Mouse (Mus musculus): ENCODE measurements around the gene Zfp512. TPM values are rescaled to one million over a fixed set of nuclear protein-coding genes. Genes with fewer than 3 reads are reported as not detected.
A peak's percentile ranks its signal among the peaks of the same experiment; 100 is the strongest.
"Not testable (repeated sequence)": the region's sequence is repeated elsewhere in the genome, so short reads cannot be mapped to it uniquely, and the experiment has no call there.

Gene Zfp512
- 7.0 and 8.8 TPM in 2 replicates for polyA plus RNA-seq (2012; rRNA removed)

DNA sequence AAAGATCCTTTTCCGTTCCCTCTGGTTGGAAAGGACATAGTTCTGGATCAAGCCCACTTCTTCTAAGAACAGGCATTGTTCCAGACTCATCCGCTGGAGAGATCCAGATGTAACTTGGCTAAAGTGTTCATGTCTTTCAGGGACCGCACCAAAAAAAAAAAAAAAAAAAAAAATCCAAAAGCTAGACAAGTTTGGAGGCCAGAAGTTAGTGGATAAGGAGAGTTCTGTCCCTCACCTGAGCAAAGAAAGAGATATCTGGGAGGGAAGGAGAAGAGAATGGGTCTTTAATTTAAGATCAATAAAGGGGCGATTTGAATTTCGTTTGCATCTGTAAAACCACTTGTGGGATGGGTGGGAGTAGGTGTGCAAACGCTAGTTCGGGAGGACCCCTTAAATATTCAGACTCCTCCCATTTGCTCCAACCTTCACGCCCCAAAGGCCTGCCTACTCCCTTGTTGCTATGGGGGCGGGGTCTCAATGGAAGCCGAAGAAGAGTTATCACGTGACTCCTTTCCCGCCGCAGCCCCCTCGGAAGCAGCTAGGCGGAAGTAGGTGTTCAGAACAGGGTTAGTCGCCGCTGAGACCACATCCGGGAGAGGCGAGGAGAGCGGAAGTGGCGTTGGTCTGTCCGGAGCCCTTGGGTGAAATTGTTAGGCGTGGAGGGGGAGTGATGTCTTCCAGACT, at the start of gene Zfp512:
Gene Zfp512, plus strand, starts transcription at position 554 of the 684 bp plus-strand sequence.
- WGBS = 6% methylated on average over 23 of the region's 23 CpGs
- DNase-seq (ENCODE audit: low read depth, low spot score) = peak; percentile 86

DNA sequence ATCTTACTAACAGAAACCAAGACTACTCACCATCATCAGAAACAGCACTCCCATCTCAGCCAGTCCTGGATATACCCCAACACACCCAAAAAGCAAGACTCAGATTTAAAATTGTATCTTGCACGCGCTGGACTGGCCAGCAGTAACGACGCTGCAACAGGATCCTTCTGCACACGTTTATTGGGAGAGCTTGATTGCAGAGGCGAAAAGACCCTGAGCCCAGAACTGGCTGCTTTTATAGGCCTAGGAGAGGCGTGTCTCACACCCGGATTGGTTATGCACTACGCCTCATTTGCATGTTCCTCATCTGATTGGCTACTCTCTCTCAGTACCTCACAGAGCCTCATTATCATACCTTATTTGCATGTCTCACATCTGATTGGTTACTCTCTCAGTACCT, 17.5 kb upstream of the Zfp512 start:
- not testable (repeated sequence) for DNase-seq (ENCODE audit: low read depth, low spot score)
- WGBS = 91% methylated on average over 9 of the region's 9 CpGs

DNA sequence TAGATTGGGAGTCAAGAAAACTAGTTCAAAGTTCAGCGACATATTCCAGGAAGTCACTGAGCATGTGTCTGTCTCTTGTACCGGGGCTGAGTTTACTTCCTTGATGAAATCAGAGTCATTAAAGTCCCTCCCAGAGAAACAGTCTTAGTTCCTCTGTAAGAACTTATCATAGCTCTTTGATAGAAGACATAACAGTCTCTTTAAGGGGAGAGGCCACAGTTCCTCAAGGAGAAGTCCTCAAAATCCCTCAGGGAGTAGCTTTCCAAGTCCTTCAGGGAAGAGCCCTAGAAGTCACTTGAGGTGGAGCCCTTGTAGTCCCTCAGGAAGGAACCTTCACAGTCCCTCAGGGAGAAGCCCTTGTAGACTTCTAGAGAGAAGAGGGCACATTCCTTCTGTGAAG, 895 bp upstream of the Zfp512 start:
- 28% methylated on average over 2 of the region's 2 CpGs for WGBS
- peak; percentile 70 for DNase-seq (ENCODE audit: low read depth, low spot score)

DNA sequence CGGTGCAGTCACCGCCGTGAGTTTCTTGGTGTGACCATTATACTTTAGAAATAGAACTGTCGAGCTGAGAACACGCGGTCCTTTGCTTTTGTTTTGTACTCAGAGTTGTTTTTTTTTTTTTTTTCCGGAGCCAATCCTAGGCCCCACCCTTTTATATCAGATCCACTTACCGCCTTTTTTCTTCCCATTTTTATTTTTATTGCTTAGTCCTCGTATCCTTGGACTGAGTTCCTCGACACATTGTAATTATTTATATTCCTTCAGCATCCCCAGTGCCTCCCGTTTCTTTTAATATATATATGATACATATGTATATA, 289 bp downstream of the Zfp512 start:
- DNase-seq (ENCODE audit: low read depth, low spot score) = no peak
- WGBS = 2% methylated on average over 11 of the region's 11 CpGs

DNA sequence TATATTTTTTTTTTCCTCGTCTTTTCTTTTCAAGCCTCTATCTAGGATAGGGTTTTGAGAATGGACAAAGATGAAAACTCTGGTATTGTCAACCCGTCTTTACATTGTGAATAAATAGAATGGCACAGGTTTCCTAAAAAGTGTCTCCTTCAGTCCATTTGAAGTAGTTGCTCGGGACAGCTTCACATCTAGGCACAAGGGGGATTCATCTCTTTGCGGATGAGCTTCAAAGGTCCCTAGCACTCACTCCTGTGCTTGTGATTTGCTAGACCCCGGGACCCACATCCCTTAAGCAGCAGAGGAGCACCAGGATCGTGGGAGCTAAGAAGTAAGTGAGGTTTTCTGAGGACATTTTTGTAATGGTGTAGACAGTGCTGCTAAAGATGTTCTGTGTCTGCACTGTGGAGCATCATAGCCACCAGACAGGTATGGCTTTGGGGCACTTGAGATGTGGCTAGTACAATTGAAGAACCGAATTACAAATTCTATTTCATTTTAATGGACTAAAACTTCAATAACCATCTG, 717 bp downstream of the Zfp512 start:
- 8% methylated on average over 7 of the region's 7 CpGs for WGBS
- DNase-seq (ENCODE audit: low read depth, low spot score) = no peak

DNA sequence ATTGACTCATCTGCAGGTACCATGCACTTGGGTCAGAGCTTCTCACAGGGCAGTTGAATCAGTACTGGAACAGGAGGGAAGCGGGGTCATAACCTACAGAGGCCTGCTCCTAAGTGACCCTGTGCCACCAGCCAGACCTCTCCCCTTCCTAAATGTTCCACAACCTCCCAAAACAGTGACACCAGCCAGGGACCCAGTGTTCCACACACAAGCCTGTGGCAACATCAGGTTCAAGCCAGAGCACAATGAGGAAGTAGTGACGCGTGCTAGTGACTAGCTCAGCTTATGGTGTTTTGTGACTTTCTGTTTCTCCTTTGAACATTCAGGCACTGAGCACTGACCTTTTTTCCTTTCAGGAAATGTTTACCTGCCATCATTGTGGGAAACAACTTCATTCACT, 15.6 kb downstream of the Zfp512 start:
- DNase-seq (ENCODE audit: low read depth, low spot score) = no peak
- WGBS = 74% methylated on average over 3 of the region's 3 CpGs

DNA sequence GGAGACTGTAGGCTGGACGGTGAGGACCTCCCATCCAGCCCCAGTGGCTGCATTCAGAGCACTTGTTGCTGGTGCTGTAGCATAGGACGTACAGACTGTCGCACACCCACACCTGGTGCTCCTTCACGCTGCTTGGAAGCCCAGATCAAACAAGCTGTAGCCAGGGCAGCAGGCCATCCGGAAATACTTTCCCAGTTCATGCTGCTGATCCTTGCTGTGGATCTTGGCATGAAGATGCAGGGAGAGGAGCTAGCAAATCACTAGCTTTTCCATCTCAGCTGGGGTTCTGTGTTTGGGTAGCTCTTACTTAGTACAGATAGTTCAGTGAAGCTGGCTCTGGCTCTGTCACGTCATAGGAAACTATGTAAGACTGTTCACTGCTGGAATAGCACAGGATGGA, 17.5 kb downstream of the Zfp512 start:
- WGBS = 91% methylated on average over 6 of the region's 6 CpGs
- no peak for DNase-seq (ENCODE audit: low read depth, low spot score)

DNA sequence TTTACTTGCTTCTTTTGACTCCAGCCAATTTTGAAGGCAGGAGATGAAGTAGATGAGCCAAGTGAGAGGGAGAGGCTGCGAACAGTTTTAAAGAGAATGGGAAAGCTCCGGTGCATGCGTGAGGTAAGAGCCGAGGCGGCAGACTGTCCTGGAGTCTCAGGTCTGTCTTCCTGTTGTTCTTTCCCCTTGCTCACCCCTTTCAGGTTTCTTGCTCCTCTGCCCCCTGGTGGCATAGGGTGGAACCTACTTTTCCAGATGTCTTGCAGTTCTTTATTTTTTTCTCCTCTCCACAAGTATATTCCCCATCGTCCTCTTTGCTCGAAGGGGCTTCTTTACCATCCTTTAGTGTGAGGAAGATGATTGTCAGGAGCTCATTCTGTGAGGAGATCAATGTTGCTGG, 18.1 kb downstream of the Zfp512 start:
- no peak for DNase-seq (ENCODE audit: low read depth, low spot score)
- 77% methylated on average over 7 of the region's 7 CpGs for WGBS

DNA sequence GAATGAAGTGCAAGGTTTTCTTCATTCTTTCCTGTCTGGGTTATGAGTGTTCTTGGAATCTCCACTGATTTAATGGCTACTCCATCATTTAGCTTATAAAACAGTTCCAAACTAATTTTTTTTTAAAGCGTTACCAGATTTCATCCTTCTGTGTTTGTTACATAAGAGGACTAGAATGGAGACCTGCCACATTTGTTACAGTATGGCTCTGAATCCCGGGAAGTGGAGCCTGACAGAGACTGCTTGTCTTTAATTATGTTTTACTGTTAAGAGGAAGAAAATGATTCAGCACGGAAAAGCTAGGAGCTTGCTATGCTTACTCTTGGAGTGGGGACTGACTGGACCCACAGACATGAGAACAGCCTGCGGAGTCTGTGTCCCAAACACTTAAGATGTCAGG, 28.3 kb downstream of the Zfp512 start:
- no peak for DNase-seq (ENCODE audit: low read depth, low spot score)
- 90% methylated on average over 4 of the region's 4 CpGs for WGBS

DNA sequence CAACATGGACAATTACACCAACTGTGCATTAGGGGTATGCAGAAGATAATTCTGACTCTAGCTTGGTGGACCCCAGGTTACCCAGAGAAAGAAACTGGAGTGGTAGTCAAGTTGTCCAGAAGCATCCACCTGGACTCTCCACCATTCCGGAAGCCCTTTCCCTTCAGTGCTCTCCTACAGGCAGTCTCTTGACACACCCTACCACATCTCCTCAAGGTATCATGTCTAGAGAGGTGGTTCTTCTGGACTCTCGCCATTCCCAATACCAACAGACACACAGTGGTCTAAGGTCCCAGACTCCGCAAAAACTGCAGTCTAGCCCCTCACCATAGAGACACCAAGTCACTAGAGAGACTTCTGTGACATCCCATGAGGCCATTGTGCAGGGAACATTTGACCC, 33.2 kb downstream of the Zfp512 start, which contains the start of gene 4930548H24Rik:
Gene 4930548H24Rik, plus strand, starts transcription at position 301 of the 400 bp plus-strand sequence.
- DNase-seq (ENCODE audit: low read depth, low spot score) = no peak
- WGBS = 97% methylated on average over 3 of the region's 3 CpGs

DNA sequence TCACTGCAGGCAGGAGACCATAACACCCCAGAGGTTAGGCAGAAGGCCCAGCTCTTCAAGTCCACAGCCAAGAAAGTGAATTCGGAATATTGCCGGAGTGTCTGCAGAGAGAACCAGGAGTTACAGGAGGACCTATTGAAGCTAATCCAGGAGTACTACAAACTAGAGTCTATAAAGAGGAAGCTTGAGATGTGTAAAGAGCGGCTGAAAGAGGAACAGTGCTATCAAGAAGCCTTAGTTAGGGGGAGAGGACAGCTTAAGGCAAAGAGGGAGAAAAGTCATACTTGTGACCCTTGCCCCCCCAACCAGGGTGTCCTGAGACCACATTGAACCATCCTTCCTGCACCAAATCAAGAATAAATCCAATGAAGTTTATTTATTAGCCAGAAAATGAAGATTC, 35.7 kb downstream of the Zfp512 start:
- DNase-seq (ENCODE audit: low read depth, low spot score) = no peak
- 87% methylated on average over 3 of the region's 3 CpGs for WGBS

DNA sequence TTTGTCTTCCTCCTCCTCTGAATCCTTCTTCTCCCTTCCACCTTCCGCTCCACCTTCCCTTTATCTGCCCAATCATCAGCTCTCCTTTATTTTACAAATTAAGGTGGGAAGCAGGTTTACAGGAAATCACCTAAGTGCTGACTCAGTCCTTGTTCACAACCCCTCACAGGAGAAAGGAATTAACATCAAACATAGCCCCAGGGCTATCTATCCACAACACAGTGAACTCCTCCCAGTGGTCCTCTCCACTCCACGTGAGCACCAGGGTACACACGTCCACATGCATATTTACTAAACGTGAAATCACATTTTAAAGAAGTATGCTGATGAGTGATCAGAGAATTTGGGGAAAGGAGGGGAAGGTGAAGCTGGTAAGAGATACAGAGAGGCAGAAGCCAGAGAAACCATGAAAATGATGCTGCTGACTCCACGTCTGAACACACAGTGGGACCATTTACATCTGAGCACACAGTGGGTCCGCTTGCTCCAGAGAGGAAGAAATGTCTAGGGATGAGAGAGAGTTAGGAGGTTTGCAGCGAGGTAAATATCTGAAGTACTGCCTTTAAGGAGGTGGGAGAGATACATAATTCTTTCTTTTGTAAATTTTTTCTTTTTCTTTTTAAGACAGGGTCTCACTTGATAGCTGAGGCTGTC, 37.0 kb downstream of the Zfp512 start:
- 57% methylated on average over 7 of the region's 7 CpGs for WGBS
- no peak for DNase-seq (ENCODE audit: low read depth, low spot score)

DNA sequence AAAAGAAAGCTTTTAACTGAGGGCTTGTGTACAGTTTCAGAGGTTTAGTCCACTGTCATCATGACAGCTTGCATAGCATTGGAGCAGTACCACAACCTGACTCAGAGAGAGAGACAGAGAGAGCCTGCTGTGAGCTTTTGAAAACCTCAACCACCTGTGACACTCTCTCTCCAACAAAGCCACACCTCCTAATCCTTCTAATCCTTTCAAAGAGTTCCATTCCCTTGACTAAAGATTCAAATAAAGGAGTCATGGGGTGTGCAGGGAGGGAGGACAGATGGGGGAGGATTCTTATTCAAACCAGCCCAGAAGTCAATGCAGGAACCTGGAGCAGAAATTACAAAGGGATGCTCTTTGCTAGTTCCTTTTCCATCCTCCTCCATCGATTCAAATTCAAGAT, 39.8 kb downstream of the Zfp512 start:
- 65% methylated on average over 1 of the region's 1 CpGs for WGBS
- DNase-seq (ENCODE audit: low read depth, low spot score) = no peak

DNA sequence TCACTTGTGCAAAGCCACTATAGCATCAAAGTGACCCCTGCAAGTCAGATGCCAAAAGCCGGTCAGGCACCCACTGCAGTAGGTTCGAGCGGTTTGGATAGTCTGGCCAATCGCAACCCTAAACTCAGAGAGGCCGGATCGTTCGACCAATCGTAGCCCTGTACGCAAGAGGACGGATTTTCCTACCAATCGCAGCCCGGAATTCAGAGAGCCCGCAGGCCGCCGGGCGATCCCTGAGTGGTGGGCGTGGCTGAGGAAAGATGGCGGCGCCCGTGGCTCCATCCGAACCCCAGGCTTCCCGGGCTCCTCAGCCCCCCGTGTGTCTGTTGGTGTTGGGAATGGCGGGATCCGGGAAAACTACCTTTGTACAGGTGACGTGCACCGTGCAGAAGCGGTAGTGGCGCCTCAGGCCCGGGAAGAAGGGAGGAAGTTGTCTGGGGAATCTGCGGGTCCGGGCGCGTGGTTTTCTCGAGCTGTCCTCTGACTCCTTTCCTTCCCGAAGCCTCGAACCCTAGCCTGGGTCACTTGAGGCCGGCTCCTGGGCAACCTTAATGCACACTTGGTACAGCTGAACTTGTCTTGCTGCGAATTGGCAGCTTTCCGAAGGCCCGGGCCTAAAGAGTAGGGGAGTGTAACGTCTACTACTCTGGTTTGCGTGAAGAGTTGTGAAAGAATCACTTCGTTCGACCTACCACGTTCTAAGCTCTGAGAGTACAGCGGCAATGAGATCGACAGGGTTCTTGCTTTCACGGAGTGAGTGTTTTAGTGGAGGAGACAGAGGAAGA, 42.5 kb downstream of the Zfp512 start, which contains the start of gene Gpn1:
Gene Gpn1, plus strand, starts transcription at position 229 of the 785 bp plus-strand sequence.
- WGBS = under 1% methylated on average over 49 of the region's 49 CpGs

DNA sequence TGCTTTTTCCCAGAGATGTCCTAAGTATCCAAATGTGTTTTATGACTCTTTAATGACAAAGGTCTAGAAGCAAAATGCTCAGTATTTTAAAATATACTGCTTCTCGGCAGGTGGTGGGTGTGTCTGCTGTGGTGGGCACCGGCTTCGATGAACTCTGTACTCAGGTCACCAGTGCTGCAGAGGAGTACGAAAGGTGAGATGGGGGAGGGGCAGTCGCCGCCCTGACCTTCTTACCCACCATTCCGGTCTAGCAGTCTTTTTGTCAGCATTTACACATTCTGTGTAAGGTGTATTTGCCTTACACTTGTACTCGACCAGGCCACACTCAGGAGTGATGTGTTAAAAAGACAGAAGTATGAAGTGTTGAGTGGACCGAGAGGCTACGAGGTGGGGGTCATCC, 52.6 kb downstream of the Zfp512 start:
- DNase-seq (ENCODE audit: low read depth, low spot score) = no peak
- WGBS = 72% methylated on average over 10 of the region's 10 CpGs

More for the DNA sequence above, 42.5 kb downstream of the Zfp512 start, which contains the start of gene Gpn1:
- peak; percentile 91 for DNase-seq (ENCODE audit: low read depth, low spot score)

DNA sequence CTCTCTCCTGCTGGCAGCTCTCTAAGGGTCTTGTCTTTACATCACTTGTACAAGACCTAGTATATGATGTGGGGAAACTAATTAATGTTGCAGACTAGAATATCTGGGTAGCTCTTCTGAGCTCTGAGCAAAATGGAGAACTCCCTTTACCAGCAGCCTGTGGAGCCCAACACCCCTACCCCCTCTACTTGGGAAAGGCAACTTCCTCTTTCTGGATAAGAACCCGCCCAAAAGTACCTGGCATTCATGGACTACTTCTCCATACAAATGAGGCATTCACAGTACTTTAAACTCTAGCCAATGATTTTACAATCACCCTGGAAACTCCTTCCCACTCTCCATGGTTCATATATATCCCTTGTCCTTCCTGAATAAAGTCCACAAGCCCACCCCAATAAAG, 60.2 kb downstream of the Zfp512 start:
- 35% methylated on average over 1 of the region's 1 CpGs for WGBS
- DNase-seq (ENCODE audit: low read depth, low spot score) = no peak

DNA sequence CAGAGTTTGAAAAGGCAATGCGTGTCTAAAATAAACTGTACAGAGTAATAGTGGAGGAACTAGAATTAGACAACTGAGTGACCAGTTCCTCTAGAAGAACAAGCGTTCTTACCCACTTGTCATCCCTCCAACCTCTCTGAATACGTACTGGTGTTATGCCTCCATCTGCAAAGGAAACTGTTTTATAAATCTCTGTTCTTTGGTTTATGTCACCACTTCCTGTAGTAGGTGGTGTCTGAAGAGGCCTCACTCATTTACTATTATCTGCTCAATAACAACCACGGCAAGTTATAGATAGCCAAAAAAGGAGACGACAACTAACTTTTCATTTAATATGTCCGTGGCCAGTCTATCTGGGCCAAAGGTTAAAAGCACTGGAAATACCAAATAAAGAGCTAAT, 68.3 kb downstream of the Zfp512 start:
- WGBS = 88% methylated on average over 6 of the region's 6 CpGs
- no peak for DNase-seq (ENCODE audit: low read depth, low spot score)

DNA sequence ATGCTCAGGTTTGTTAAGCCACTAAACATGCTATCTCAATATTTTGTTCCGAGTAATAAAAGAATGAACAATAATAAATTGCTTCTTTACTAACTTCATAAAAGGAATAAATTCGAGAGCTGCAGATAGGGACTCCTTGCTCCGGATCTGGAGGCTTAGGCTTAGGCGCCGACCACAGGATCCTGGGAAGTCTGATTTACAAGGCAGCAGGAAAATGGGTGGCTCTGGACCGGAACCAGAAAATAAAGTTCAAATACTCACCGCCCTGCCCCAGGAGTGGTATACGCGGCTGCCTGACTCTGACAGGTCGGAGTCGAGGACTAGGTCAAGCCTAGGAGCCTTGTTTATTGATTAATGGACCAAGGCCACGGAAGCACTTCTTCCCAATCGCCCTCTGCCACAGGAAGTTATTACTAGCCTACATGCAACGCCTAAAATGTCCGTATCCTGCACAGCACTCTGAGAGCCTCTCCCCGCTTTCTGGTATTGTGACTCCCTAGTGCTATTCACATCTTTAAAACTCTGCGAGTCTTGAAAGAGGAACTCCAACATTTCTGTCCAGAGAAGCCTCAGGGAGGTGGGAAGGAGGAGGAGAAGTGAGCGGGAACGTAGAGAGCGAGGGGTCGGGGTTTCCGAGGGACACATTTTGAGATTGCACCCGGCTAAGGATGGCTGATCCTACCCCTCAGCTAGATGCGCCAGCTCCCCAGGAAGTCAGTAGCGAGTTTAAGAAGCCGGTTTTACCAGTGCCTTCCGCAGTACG, 74.3 kb downstream of the Zfp512 start, which contains the start of gene Slc4a1ap:
Gene Slc4a1ap, plus strand, starts transcription at position 642 of the 763 bp plus-strand sequence.
- WGBS = under 1% methylated on average over 28 of the region's 28 CpGs
- peak; percentile 60 for DNase-seq (ENCODE audit: low read depth, low spot score)

DNA sequence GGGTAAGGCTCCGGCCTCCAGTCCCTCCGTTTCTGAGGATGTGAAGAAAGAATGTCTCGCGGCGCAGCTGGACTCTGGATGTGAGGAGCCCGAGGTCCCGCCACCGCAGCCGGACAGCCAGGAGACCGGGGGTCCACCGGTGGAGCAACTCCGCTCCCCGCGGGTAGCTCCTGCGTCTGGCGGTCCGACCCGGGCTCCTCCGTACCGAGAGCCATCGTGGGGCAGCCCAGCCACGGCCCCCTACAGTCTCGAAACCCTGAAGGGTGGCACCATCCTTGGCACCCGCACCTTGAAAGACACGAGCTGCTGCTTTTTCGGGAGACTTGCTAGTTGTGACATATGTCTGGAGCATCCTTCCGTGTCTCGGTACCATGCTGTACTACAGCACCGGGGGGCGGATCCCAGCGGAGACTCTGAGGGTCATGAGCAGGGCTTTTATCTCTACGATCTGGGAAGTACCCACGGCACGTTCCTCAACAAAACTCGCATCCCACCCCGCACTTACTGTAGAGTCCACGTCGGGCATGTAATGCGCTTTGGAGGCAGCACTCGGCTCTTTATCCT, 75.0 kb downstream of the Zfp512 start:
- DNase-seq (ENCODE audit: low read depth, low spot score) = no peak
- 2% methylated on average over 40 of the region's 40 CpGs for WGBS
